Mouse (Mus musculus) bone marrow, adult 2 months (tissue): ENCODE results near the gene Hpca. TPM values are rescaled to one million over a fixed set of nuclear protein-coding genes. Genes with fewer than 3 reads are reported as not detected.

Experiments
- H3K27ac ChIP-seq: fragments of 200-500 bp; 2 replicates; pipeline ENCODE4 v1.5.1; 2012; ENCODE audit warnings: low read depth, mild to moderate bottlenecking, control low read depth, inconsistent platforms, low read length; ENCODE audit not compliant: control insufficient read depth, poor library complexity, insufficient read depth
- H3K4me1 ChIP-seq: fragments of 200-500 bp; 2 replicates; pipeline ENCODE4 v1.6.1; 2011; ENCODE audit warnings: low read length; ENCODE audit not compliant: control insufficient read depth, insufficient read depth
- H3K4me3 ChIP-seq: fragments of 200-500 bp; replicated peaks from 2 replicates; pipeline ENCODE3; 2011; ENCODE audit warnings: mild to moderate bottlenecking, low read depth, low read length, control low read depth; ENCODE audit not compliant: control insufficient read depth
- CTCF ChIP-seq: fragments of 200-500 bp; IDR thresholded peaks from 2 replicates; pipeline ENCODE4 v1.5.1; 2011; ENCODE audit warnings: low read length, control low read depth; ENCODE audit not compliant: control insufficient read depth, insufficient read depth
- POLR2A ChIP-seq: fragments of 200-500 bp; IDR thresholded peaks from 2 replicates; pipeline ENCODE4 v1.6.1; 2011; ENCODE audit warnings: low read depth, mild to moderate bottlenecking, control low read depth, low read length, borderline replicate concordance; ENCODE audit not compliant: control insufficient read depth
- WGBS: fragments of 180-500 bp; shearing (Covaris S2); methylation state at CpG from one replicate; pipeline ENCODE4 v1.1.7; 2018; 5-methylcytosine and 5-hydroxymethylcytosine counted together
- polyA plus RNA-seq: library from polyadenylated mRNA; stranded (reverse); fragments of >200 nt; gene quantifications from 2 replicates; pipeline ENCODE4 v1.2.4, GENCODE M21; 2011; ENCODE audit warnings: low replicate concordance; ENCODE audit not compliant: missing spikeins, insufficient read depth, insufficient read length

Gene Hpca
- polyA plus RNA-seq, 1 experiment, result not detected

- WGBS, result 81% methylated on average over 14 of the region's 14 CpGs
- H3K4me3 ChIP-seq, result no peak overlapping the region
- no peak for TF ChIP-seq POLR2A
- no peak for TF ChIP-seq CTCF
- no peak overlapping the region for H3K27ac ChIP-seq
- no peaks in the 10 kb centered on the region for H3K4me1 ChIP-seq
Measured at GRCm38 (mm10) chr4:129117720-129118510, 3.9 kb downstream of the Hpca start.

- Histone ChIP-seq H3K27ac (no peak overlapping the region), H3K4me3 (no peak overlapping the region), H3K4me1 (no peaks in the 10 kb centered on the region)
- WGBS, result 91% methylated on average over 8 of the region's 8 CpGs
- TF ChIP-seq CTCF, result no peak
- no peak for TF ChIP-seq POLR2A
Measured at GRCm38 (mm10) chr4:129116703-129117102, 5.1 kb downstream of the Hpca start.

GRCm38 (mm10) chr4:129113083-129113988 lies 8.5 kb downstream of the Hpca start:
- Histone ChIP-seq H3K4me1 (no peaks in the 10 kb centered on the region), H3K4me3 (no peak overlapping the region), H3K27ac (no peak overlapping the region)
- TF ChIP-seq CTCF, result peak; percentile 88
- TF ChIP-seq POLR2A, result no peak
- 31% methylated on average over 28 of the region's 28 CpGs for WGBS

GRCm38 (mm10) chr4:129112231-129112630 lies 9.6 kb downstream of the Hpca start:
- WGBS, result 74% methylated on average over 13 of the region's 13 CpGs
- no peak overlapping the region for H3K4me3 ChIP-seq
- H3K27ac ChIP-seq, result no peak overlapping the region
- no peaks in the 10 kb centered on the region for H3K4me1 ChIP-seq
- TF ChIP-seq POLR2A (no peak), CTCF (no peak)

GRCm38 (mm10) chr4:129111350-129111749 lies 10.5 kb downstream of the Hpca start:
- peak; percentile 16; the same call in 1 of the 2 replicates for TF ChIP-seq CTCF
- no peak for TF ChIP-seq POLR2A
- Histone ChIP-seq H3K4me1 (no peaks in the 10 kb centered on the region), H3K4me3 (no peak overlapping the region), H3K27ac (no peak overlapping the region)
- WGBS, result 51% methylated on average over 11 of the region's 11 CpGs

GRCm38 (mm10) chr4:129110804-129111203 lies 11.0 kb downstream of the Hpca start:
- Histone ChIP-seq H3K27ac (no peak overlapping the region), H3K4me1 (no peaks in the 10 kb centered on the region), H3K4me3 (no peak overlapping the region)
- TF ChIP-seq CTCF (no peak), POLR2A (no peak)
- 86% methylated on average over 6 of the region's 6 CpGs for WGBS

GRCm38 (mm10) chr4:129108624-129109023 lies 13.2 kb downstream of the Hpca start:
- Histone ChIP-seq H3K4me3 (no peak overlapping the region), H3K4me1 (no peaks in the 10 kb centered on the region), H3K27ac (no peak overlapping the region)
- 85% methylated on average over 7 of the region's 7 CpGs for WGBS
- TF ChIP-seq POLR2A, result no peak

- no peak for TF ChIP-seq POLR2A
- no peak for TF ChIP-seq CTCF
- 41% methylated on average over 10 of the region's 10 CpGs for WGBS
- Histone ChIP-seq H3K4me3 (no peak overlapping the region), H3K4me1 (no peaks in the 10 kb centered on the region), H3K27ac (no peak overlapping the region)
Measured at GRCm38 (mm10) chr4:129107348-129107899, 14.4 kb downstream of the Hpca start.
